Mouse (Mus musculus): ENCODE measurements at regions not wholly inside any gene's neighbourhood (a gene's known extent, or its start where the extent isn't known, plus 50 kb on each side); places are given as distances from the start of the nearest gene placed in this dataset.

GRCm38 (mm10) chr8:104009306-104009705, 92.1 kb upstream of the Cdh5 start:
- Histone ChIP-seq H3K4me1 (ENCODE audit: insufficient read depth) (no peaks in the 10 kb centered on the region), H3K4me3 (ENCODE audit: low read depth, low read length) (no peak overlapping the region), H3K36me3 (ENCODE audit: insufficient read depth) (no peaks in the 10 kb centered on the region), H3K27ac (ENCODE audit: low read depth) (no peak overlapping the region; the same call in 1 of the 2 replicates), H3K4me2 (no peak overlapping the region), H3K27me3 (ENCODE audit: insufficient read depth, low read length) (no peaks in the 10 kb centered on the region), H3K9ac (no peak overlapping the region), H3K9me3 (ENCODE audit: low read depth, low read length) (no peaks in the 10 kb centered on the region)
- 88% methylated on average over 6 of the region's 6 CpGs for WGBS
- DNase-seq: no peak
- no peak for ATAC-seq (ENCODE audit: insufficient read depth)
- no peak for TF ChIP-seq CTCF (IDR thresholded peaks at IDR 0.05; ENCODE audit: low read depth)

- Histone ChIP-seq H3K27me3 (ENCODE audit: insufficient read depth, low read length) (no peaks in the 10 kb centered on the region), H3K36me3 (ENCODE audit: insufficient read depth) (no peaks in the 10 kb centered on the region), H3K4me1 (ENCODE audit: insufficient read depth) (peaks cover 8% of the 10 kb centered on the region; the same call in 1 of the 2 replicates), H3K27ac (ENCODE audit: low read depth) (peak overlapping the region; percentile 80; the same call in 1 of the 2 replicates), H3K9me3 (ENCODE audit: low read depth, low read length) (no peaks in the 10 kb centered on the region), H3K9ac (no peak overlapping the region), H3K4me2 (no peak overlapping the region), H3K4me3 (ENCODE audit: low read depth, low read length) (no peak overlapping the region)
- WGBS: 70% methylated on average over 7 of the region's 7 CpGs
- DNase-seq (no peak), ATAC-seq (ENCODE audit: insufficient read depth) (no peak)
- TF ChIP-seq CTCF (IDR thresholded peaks at IDR 0.05; ENCODE audit: low read depth): no peak
Measured at GRCm38 (mm10) chr8:104022231-104022630, 79.2 kb upstream of the Cdh5 start.

- Histone ChIP-seq H3K27me3 (ENCODE audit: insufficient read depth, low read length) (no peaks in the 10 kb centered on the region), H3K27ac (ENCODE audit: low read depth) (peak overlapping the region; percentile 80), H3K4me3 (ENCODE audit: low read depth, low read length) (no peak overlapping the region), H3K4me1 (ENCODE audit: insufficient read depth) (peaks cover 8% of the 10 kb centered on the region; the same call in 1 of the 2 replicates), H3K9me3 (ENCODE audit: low read depth, low read length) (no peaks in the 10 kb centered on the region), H3K4me2 (no peak overlapping the region), H3K9ac (no peak overlapping the region), H3K36me3 (ENCODE audit: insufficient read depth) (no peaks in the 10 kb centered on the region)
- DNase-seq (peak; percentile 70), ATAC-seq (ENCODE audit: insufficient read depth) (peak; percentile 83)
- no peak for TF ChIP-seq CTCF (IDR thresholded peaks at IDR 0.05; ENCODE audit: low read depth)
- 34% methylated on average over 9 of the region's 9 CpGs for WGBS
Measured at GRCm38 (mm10) chr8:104022691-104023509, 78.5 kb upstream of the Cdh5 start.

GRCm38 (mm10) chr8:104027161-104027821, 74.1 kb upstream of the Cdh5 start:
- H3K9me3 ChIP-seq (ENCODE audit: low read depth, low read length): peaks cover 6% of the 10 kb centered on the region; the same call in 1 of the 2 replicates
- H3K4me2 ChIP-seq: no peak overlapping the region
- peak; percentile 87 for DNase-seq
- no peak overlapping the region for H3K27ac ChIP-seq (ENCODE audit: low read depth)
- WGBS: 63% methylated on average over 11 of the region's 11 CpGs
- peak; percentile 81 for TF ChIP-seq CTCF (IDR thresholded peaks at IDR 0.05; ENCODE audit: low read depth)
- H3K9ac ChIP-seq: no peak overlapping the region
- H3K27me3 ChIP-seq (ENCODE audit: insufficient read depth, low read length): no peaks in the 10 kb centered on the region
- ATAC-seq (ENCODE audit: insufficient read depth): no peak
- no peak overlapping the region for H3K4me3 ChIP-seq (ENCODE audit: low read depth, low read length)
- H3K36me3 ChIP-seq (ENCODE audit: insufficient read depth): no peaks in the 10 kb centered on the region
- H3K4me1 ChIP-seq (ENCODE audit: insufficient read depth): 0 out of 2 replicates have a peak, but pooled peaks cover 5% of the 10 kb centered on the region

GRCm38 (mm10) chr8:104028626-104029025, 72.8 kb upstream of the Cdh5 start:
- WGBS: under 1% methylated on average over 22 of the region's 22 CpGs
- peak; percentile 100 for TF ChIP-seq CTCF (IDR thresholded peaks at IDR 0.05; ENCODE audit: low read depth)
- H3K4me3 ChIP-seq (ENCODE audit: low read depth, low read length): no peak overlapping the region

GRCm38 (mm10) chr8:104032179-104032578, 69.2 kb upstream of the Cdh5 start:
- peak; percentile 62 for DNase-seq
- H3K27ac ChIP-seq (ENCODE audit: low read depth): no peak overlapping the region
- H3K4me2 ChIP-seq: no peak overlapping the region
- WGBS: 93% methylated on average over 2 of the region's 2 CpGs
- H3K9me3 ChIP-seq (ENCODE audit: low read depth, low read length): peaks cover 6% of the 10 kb centered on the region; the same call in 1 of the 2 replicates
- no peaks in the 10 kb centered on the region for H3K27me3 ChIP-seq (ENCODE audit: insufficient read depth, low read length)
- no peaks in the 10 kb centered on the region for H3K36me3 ChIP-seq (ENCODE audit: insufficient read depth)
- no peak overlapping the region for H3K9ac ChIP-seq
- no peak overlapping the region for H3K4me3 ChIP-seq (ENCODE audit: low read depth, low read length)
- TF ChIP-seq CTCF (IDR thresholded peaks at IDR 0.05; ENCODE audit: low read depth): peak; percentile 57
- no peaks in the 10 kb centered on the region; the same call in 1 of the 2 replicates for H3K4me1 ChIP-seq (ENCODE audit: insufficient read depth)
- ATAC-seq (ENCODE audit: insufficient read depth): no peak

More at GRCm38 (mm10) chr8:104028626-104029025, 72.8 kb upstream of the Cdh5 start:
- Histone ChIP-seq H3K9ac (no peak overlapping the region), H3K27me3 (ENCODE audit: insufficient read depth, low read length) (no peaks in the 10 kb centered on the region), H3K4me2 (peak overlapping the region; percentile 41; the same call in 1 of the 2 replicates), H3K36me3 (ENCODE audit: insufficient read depth) (no peaks in the 10 kb centered on the region), H3K4me1 (ENCODE audit: insufficient read depth) (no peaks in the 10 kb centered on the region; the same call in 1 of the 2 replicates), H3K27ac (ENCODE audit: low read depth) (peak overlapping the region; percentile 31; the same call in 1 of the 2 replicates), H3K9me3 (ENCODE audit: low read depth, low read length) (peaks cover 6% of the 10 kb centered on the region; the same call in 1 of the 2 replicates)
- peak; percentile 97 for DNase-seq
- peak; percentile 94 for ATAC-seq (ENCODE audit: insufficient read depth)

- no peaks in the 10 kb centered on the region for H3K36me3 ChIP-seq (ENCODE audit: insufficient read depth)
- no peaks in the 10 kb centered on the region; the same call in 1 of the 2 replicates for H3K4me1 ChIP-seq (ENCODE audit: insufficient read depth)
- ATAC-seq (ENCODE audit: insufficient read depth): no peak
- H3K4me2 ChIP-seq: no peak overlapping the region
- H3K9ac ChIP-seq: no peak overlapping the region
- peak; percentile 59 for TF ChIP-seq CTCF (IDR thresholded peaks at IDR 0.05; ENCODE audit: low read depth)
- H3K4me3 ChIP-seq (ENCODE audit: low read depth, low read length): no peak overlapping the region
- 55% methylated on average over 2 of the region's 2 CpGs for WGBS
- no peaks in the 10 kb centered on the region for H3K27me3 ChIP-seq (ENCODE audit: insufficient read depth, low read length)
- H3K27ac ChIP-seq (ENCODE audit: low read depth): no peak overlapping the region
- peak; percentile 64 for DNase-seq
- H3K9me3 ChIP-seq (ENCODE audit: low read depth, low read length): peaks cover 6% of the 10 kb centered on the region; the same call in 1 of the 2 replicates
Measured at GRCm38 (mm10) chr8:104033148-104033547, 68.3 kb upstream of the Cdh5 start.
